ENCODE assay signal across 10 mouse cellular contexts in genomic region chr7:49477076-49477975, GRCm38 (mm10).
DNase-seq lines count a peak whose midpoint lies in the region; ATAC-seq and TF ChIP-seq lines count a peak whose summit lies in the region.
"Had no signal": no experiment of that assay in that cellular context is flagged by ENCODE, and none has a peak within 500 bp of the region (broad histone marks: within the 10 kb centered on the region; RNA-seq: fewer than 3 reads in every experiment).

No protein-coding gene starts in this region.

- no peaks in the 10 kb centered on the region for H3K36me3 ChIP-seq in hindbrain, embryonic 13.5 days
- H3K36me3 ChIP-seq in hindbrain, postnatal 0 days (ENCODE audit: insufficient read depth, low read length), result peaks cover under 1% of the 10 kb centered on the region; the same call in 1 of the 2 replicates
- peaks cover 38% of the 10 kb centered on the region for H3K36me3 ChIP-seq in intestine, embryonic 14.5 days (ENCODE audit: control insufficient read depth, insufficient read depth, low read length)
- H3K36me3 ChIP-seq in kidney, embryonic 14.5 days (ENCODE audit: control insufficient read depth, insufficient read depth, low read length), result no peaks in the 10 kb centered on the region
- H3K36me3 ChIP-seq in liver, embryonic 12.5 days, result no peaks in the 10 kb centered on the region
- H3K36me3 ChIP-seq: forebrain, embryonic 12.5 days had no signal

- no peaks in the 10 kb centered on the region for H3K27me3 ChIP-seq in hindbrain, embryonic 13.5 days
- no peaks in the 10 kb centered on the region for H3K27me3 ChIP-seq in hindbrain, postnatal 0 days (ENCODE audit: insufficient read depth, low read length)
- no peaks in the 10 kb centered on the region for H3K27me3 ChIP-seq in intestine, embryonic 14.5 days (replicated peaks; ENCODE audit: control insufficient read depth, insufficient read depth, low read length)
- H3K27me3 ChIP-seq in kidney, embryonic 14.5 days (ENCODE audit: control insufficient read depth, insufficient read depth, low read length), result no peaks in the 10 kb centered on the region
- no peaks in the 10 kb centered on the region for H3K27me3 ChIP-seq in liver, embryonic 12.5 days (replicated peaks)

- no peak overlapping the region for H3K9ac ChIP-seq in hindbrain, embryonic 13.5 days
- H3K9ac ChIP-seq in hindbrain, postnatal 0 days (replicated peaks; ENCODE audit: low read length), result no peak overlapping the region
- no peak overlapping the region for H3K9ac ChIP-seq in intestine, embryonic 14.5 days (ENCODE audit: low read length)
- H3K9ac ChIP-seq in kidney, embryonic 14.5 days (ENCODE audit: low read depth, low read length), result no peak overlapping the region
- H3K9ac ChIP-seq in liver, embryonic 12.5 days, result no peak overlapping the region
- H3K9ac ChIP-seq: forebrain, embryonic 12.5 days had no signal

- 0 out of 2 replicates have a peak overlapping the region, but pooled peaks have one; percentile 40 for H3K27ac ChIP-seq in hindbrain, embryonic 13.5 days
- no peak overlapping the region for H3K27ac ChIP-seq in hindbrain, postnatal 0 days
- H3K27ac ChIP-seq in intestine, embryonic 14.5 days (ENCODE audit: low read depth), result peak overlapping the region; percentile 51
- H3K27ac ChIP-seq in kidney, embryonic 14.5 days (ENCODE audit: low read depth, low read length), result peak overlapping the region; percentile 51; the same call in 1 of the 2 replicates
- H3K27ac ChIP-seq in liver, embryonic 12.5 days, result peak overlapping the region; percentile 67
- H3K27ac ChIP-seq: forebrain, embryonic 12.5 days had no signal

- DNase-seq in hindbrain, postnatal 0 days (ENCODE audit: low spot score), result no peak
- DNase-seq in intestine, embryonic 14.5 days (ENCODE audit: low spot score), result no peak
- DNase-seq in thymus, postnatal 36 days, result no peak
- DNase-seq in layer of hippocampus, adult 11-12 months (ENCODE audit: low spot score), result no peak
- no peak for DNase-seq in thymus, adult 18-20 months
- DNase-seq: midbrain, embryonic 14.5 days had no signal

- no peaks in the 10 kb centered on the region for H3K9me3 ChIP-seq in hindbrain, embryonic 13.5 days
- H3K9me3 ChIP-seq in hindbrain, postnatal 0 days (ENCODE audit: low read length), result no peaks in the 10 kb centered on the region
- no peaks in the 10 kb centered on the region for H3K9me3 ChIP-seq in intestine, embryonic 14.5 days (ENCODE audit: control insufficient read depth, low read length)
- no peaks in the 10 kb centered on the region for H3K9me3 ChIP-seq in kidney, embryonic 14.5 days (ENCODE audit: control insufficient read depth, low read length)
- no peaks in the 10 kb centered on the region for H3K9me3 ChIP-seq in liver, embryonic 12.5 days (replicated peaks)
- H3K9me3 ChIP-seq: forebrain, embryonic 12.5 days had no signal

- 79% methylated on average over 9 of the region's 9 CpGs for WGBS in hindbrain, embryonic 13.5 days
- WGBS in hindbrain, postnatal 0 days, result 84% methylated on average over 9 of the region's 9 CpGs
- 25% methylated on average over 9 of the region's 9 CpGs for WGBS in intestine, embryonic 14.5 days
- WGBS in kidney, embryonic 14.5 days, result 55% methylated on average over 9 of the region's 9 CpGs
- 49% methylated on average over 9 of the region's 9 CpGs for whole genome bisulfite sequencing in liver, embryonic 12.5 days (ENCODE audit: insufficient replicate concordance)

- ATAC-seq in hindbrain, embryonic 13.5 days (ENCODE audit: low FRiP score), result no peak
- ATAC-seq in hindbrain, postnatal 0 days, result no peak
- no peak for ATAC-seq in intestine, embryonic 14.5 days (replicated peaks; ENCODE audit: low FRiP score, low TSS enrichment, low read depth)
- ATAC-seq in kidney, embryonic 14.5 days (ENCODE audit: low FRiP score, low TSS enrichment), result peak; percentile 8; the same call in 1 of the 2 replicates
- no peak for ATAC-seq in liver, embryonic 12.5 days

- H3K4me3 ChIP-seq in hindbrain, embryonic 13.5 days, result no peak overlapping the region
- no peak overlapping the region for H3K4me3 ChIP-seq in hindbrain, postnatal 0 days (ENCODE audit: low read length)
- H3K4me3 ChIP-seq in intestine, embryonic 14.5 days (ENCODE audit: low read depth, low read length), result no peak overlapping the region
- H3K4me3 ChIP-seq in kidney, embryonic 14.5 days (ENCODE audit: low read length), result no peak overlapping the region
- H3K4me3 ChIP-seq in liver, embryonic 12.5 days, result no peak overlapping the region
- H3K4me3 ChIP-seq: forebrain, embryonic 12.5 days had no signal

- no peak overlapping the region for H3K4me2 ChIP-seq in hindbrain, embryonic 13.5 days
- H3K4me2 ChIP-seq in hindbrain, postnatal 0 days (ENCODE audit: low read depth, low read length), result no peak overlapping the region
- H3K4me2 ChIP-seq in intestine, embryonic 14.5 days (ENCODE audit: low read length), result no peak overlapping the region
- H3K4me2 ChIP-seq in kidney, embryonic 14.5 days (replicated peaks; ENCODE audit: low read depth, low read length), result 0 out of 2 replicates have a peak overlapping the region, but pooled peaks have one; percentile 15
- H3K4me2 ChIP-seq in liver, embryonic 12.5 days, result no peak overlapping the region
- H3K4me2 ChIP-seq: forebrain, embryonic 12.5 days had no signal

- no peak for TF ChIP-seq CTCF in hindbrain, postnatal 0 days (IDR thresholded peaks at IDR 0.05; ENCODE audit: low read depth)

- H3K4me1 ChIP-seq in hindbrain, embryonic 13.5 days (replicated peaks), result peaks cover 9% of the 10 kb centered on the region
- H3K4me1 ChIP-seq in hindbrain, postnatal 0 days (ENCODE audit: insufficient read depth, low read length), result no peaks in the 10 kb centered on the region
- H3K4me1 ChIP-seq in intestine, embryonic 14.5 days (replicated peaks; ENCODE audit: control insufficient read depth, insufficient read depth, low read length), result peaks cover 19% of the 10 kb centered on the region
- peaks cover 24% of the 10 kb centered on the region for H3K4me1 ChIP-seq in kidney, embryonic 14.5 days (ENCODE audit: control insufficient read depth, insufficient read depth, low read length)
- 0 out of 2 replicates have a peak, but pooled peaks cover 10% of the 10 kb centered on the region for H3K4me1 ChIP-seq in liver, embryonic 12.5 days
